Mouse (Mus musculus) liver, adult 2 months (tissue): ENCODE results near the gene Abtb1. TPM values are rescaled to one million over a fixed set of nuclear protein-coding genes. Genes with fewer than 3 reads are reported as not detected.

ENCODE experiments used
- DNase-seq: peaks from one replicate; pipeline ENCODE4 v3.0.0-alpha.2; 2011; ENCODE audit warnings: low read depth, low spot score; ENCODE audit errors: extremely low read depth
- H3K27ac ChIP-seq: fragments of 200-500 bp; replicated peaks from 2 replicates; pipeline ENCODE4 v1.5.1; 2012; ENCODE audit warnings: low read depth, mild to moderate bottlenecking, control low read depth, inconsistent platforms, low read length; ENCODE audit not compliant: insufficient read depth
- H3K27me3 ChIP-seq: fragments of 200-500 bp; 2 replicates; pipeline ENCODE4 v1.6.1; 2012; ENCODE audit warnings: mild to moderate bottlenecking, moderate library complexity, low read length, inconsistent platforms; ENCODE audit not compliant: control insufficient read depth, insufficient read depth
- H3K36me3 ChIP-seq: fragments of 200-500 bp; 2 replicates; pipeline ENCODE4 v1.6.1; 2012; ENCODE audit warnings: low read length, inconsistent platforms; ENCODE audit not compliant: control insufficient read depth, insufficient read depth
- H3K4me1 ChIP-seq: fragments of 200-500 bp; 2 replicates; pipeline ENCODE4 v1.6.1; 2011; ENCODE audit warnings: low read length; ENCODE audit not compliant: control insufficient read depth, insufficient read depth
- H3K4me3 ChIP-seq: fragments of 200-500 bp; 2 replicates; pipeline ENCODE4 v1.5.1; 2011; ENCODE audit warnings: low read depth, mild to moderate bottlenecking, control low read depth, low read length, moderate library complexity; ENCODE audit not compliant: insufficient read depth
- H3K79me2 ChIP-seq: fragments of 200-500 bp; 2 replicates; pipeline ENCODE4 v1.6.1; 2012; ENCODE audit warnings: inconsistent platforms, mild to moderate bottlenecking, low read length, moderate library complexity; ENCODE audit not compliant: control insufficient read depth, insufficient read depth
- H3K9ac ChIP-seq: fragments of 200-500 bp; 2 replicates; pipeline ENCODE4 v1.6.1; 2012; ENCODE audit warnings: low read depth, mild to moderate bottlenecking, control low read depth, inconsistent platforms, low read length
- CTCF ChIP-seq: fragments of 200-500 bp; IDR thresholded peaks from 2 replicates; pipeline ENCODE4 v1.5.1; 2011; ENCODE audit warnings: low read depth, low read length, control low read depth
- POLR2A ChIP-seq: fragments of 200-500 bp; IDR thresholded peaks from 2 replicates; pipeline ENCODE4 v1.6.1; 2011; ENCODE audit warnings: low read length, control low read depth; ENCODE audit not compliant: insufficient read depth; ENCODE audit errors: extremely low read depth
- WGBS: fragments of 180-500 bp; shearing (Covaris S2); methylation state at CpG from one replicate; pipeline ENCODE4 v1.1.7; 2018; 5-methylcytosine and 5-hydroxymethylcytosine counted together
- polyA plus RNA-seq: library from polyadenylated mRNA; depleted of rRNA; stranded (reverse); fragments of >200 nt; gene quantifications from 2 replicates; pipeline ENCODE4 v1.2.3, GENCODE M21; 2012
- total RNA-seq: library from RNA; depleted of rRNA; stranded (reverse); fragments of >200 nt; gene quantifications from 2 replicates; pipeline ENCODE4 v1.2.3, GENCODE M21; 2014

Abtb1 gene
- total and polyA plus RNA-seq, 2 experiments, result 28.2 to 60.0 TPM

DNA sequence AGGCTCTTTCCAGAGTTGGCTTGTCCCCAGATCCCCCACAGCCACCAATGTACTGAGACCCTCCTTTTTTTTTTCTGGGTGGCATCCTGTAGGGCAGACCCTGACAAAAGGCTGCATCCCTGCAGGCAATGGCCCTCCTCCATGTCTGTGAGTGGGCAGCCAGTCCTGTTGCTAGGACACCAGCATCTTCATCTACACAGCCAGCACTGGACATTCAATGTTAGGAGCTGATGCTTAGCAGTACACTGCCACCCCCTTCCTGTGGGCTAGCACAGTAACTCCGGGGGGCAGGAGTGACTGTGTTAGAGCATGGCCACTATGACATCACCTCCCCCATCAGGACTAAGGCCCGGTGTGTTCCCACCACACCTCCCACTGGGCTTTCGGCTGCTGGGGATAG, 26.7 kb downstream of the Abtb1 start:
- peaks cover 24% of the 10 kb centered on the region for H3K36me3 ChIP-seq

DNA sequence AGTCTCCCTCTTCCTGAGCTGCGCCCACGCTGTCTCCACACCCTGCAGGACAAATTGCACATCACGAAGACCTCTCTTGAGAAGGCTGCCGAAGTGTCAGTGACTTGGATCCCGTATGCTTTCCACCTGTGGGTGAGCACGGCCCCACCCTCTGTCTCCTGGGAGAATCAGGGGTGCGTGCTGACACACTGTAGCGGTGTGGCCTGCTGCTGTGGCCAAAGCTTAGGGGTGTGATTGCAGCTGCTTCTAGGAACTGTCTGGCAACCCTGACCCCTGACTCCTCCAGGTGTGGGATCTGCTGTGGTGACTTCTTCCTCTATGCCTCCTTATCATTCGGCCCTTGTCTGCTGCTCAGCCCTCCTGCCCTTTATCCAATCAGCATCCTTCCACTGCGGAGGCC, 28.0 kb downstream of the Abtb1 start:
- H3K9ac ChIP-seq, result no peak overlapping the region
- H3K79me2 ChIP-seq, result no peaks in the 10 kb centered on the region
- WGBS, result 92% methylated on average over 10 of the region's 10 CpGs
- no peaks in the 10 kb centered on the region for H3K4me1 ChIP-seq
- no peaks in the 10 kb centered on the region for H3K27me3 ChIP-seq
- no peak for DNase-seq
- no peak overlapping the region for H3K27ac ChIP-seq
- TF ChIP-seq CTCF (no peak), POLR2A (no peak)
- H3K4me3 ChIP-seq, result no peak overlapping the region
- H3K36me3 ChIP-seq, result peaks cover 28% of the 10 kb centered on the region; the same call in 1 of the 2 replicates

More for the DNA sequence above, 26.7 kb downstream of the Abtb1 start:
- DNase-seq, result no peak
- Histone ChIP-seq H3K27ac (no peak overlapping the region), H3K9ac (no peak overlapping the region), H3K27me3 (no peaks in the 10 kb centered on the region), H3K4me1 (no peaks in the 10 kb centered on the region), H3K4me3 (no peak overlapping the region), H3K79me2 (no peaks in the 10 kb centered on the region)
- 89% methylated on average over 3 of the region's 3 CpGs for WGBS
- no peak for TF ChIP-seq CTCF
- TF ChIP-seq POLR2A, result no peak

DNA sequence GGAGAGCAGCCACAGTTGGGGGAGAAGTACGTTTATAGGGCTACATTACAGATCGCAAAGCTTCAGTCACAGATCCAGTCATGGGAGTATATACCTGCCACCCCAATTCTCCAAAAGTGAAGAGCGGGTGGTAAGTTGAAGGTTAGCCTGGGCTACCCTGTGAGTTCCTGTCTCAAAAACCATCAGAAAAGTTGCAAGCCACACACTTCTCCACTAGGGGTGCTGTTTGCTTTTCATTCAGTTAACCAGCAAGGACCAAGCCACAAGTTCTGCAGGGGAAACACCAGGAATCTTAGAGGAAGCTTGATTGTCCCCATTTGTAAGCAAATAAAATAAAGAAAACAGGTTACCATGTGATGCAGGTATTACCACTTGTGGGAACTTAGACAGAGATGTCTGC, 28.9 kb downstream of the Abtb1 start:
- DNase-seq, result peak; percentile 40
- Histone ChIP-seq H3K4me1 (no peaks in the 10 kb centered on the region), H3K9ac (no peak overlapping the region), H3K4me3 (no peak overlapping the region), H3K27me3 (no peaks in the 10 kb centered on the region), H3K27ac (no peak overlapping the region), H3K36me3 (peaks cover 29% of the 10 kb centered on the region; the same call in 1 of the 2 replicates), H3K79me2 (no peaks in the 10 kb centered on the region)
- TF ChIP-seq POLR2A (no peak), CTCF (no peak; the same call in 1 of the 2 replicates)
- WGBS, result 84% methylated on average over 3 of the region's 3 CpGs

DNA sequence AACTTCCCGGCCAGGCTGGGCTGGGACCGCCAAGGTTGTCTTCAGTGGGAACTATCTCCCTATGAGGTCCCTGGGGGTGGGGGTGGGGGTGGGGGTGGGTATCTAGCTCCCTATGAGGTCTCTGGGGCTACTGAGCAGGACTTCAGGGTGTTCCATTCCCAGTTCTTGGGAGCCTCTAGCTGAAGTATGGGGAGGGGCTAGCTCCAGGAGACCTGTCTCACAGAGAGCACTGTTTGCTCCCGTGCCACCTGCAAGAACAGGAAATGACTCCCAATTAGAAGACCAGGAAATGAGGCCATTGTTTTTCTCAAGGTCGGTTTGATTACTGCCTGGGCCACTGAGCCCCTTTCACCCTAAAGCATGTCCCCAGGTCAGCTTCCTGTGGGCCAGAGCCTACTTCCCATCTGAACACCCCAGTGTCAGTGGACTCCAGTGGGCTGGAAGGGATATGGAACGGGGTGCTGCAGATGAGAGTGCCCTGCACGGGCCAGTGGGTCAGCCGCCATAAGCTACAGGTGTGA, 29.8 kb downstream of the Abtb1 start:
- Histone ChIP-seq H3K4me1 (no peaks in the 10 kb centered on the region), H3K79me2 (no peaks in the 10 kb centered on the region), H3K9ac (no peak overlapping the region), H3K36me3 (peaks cover 26% of the 10 kb centered on the region; the same call in 1 of the 2 replicates), H3K27ac (no peak overlapping the region), H3K4me3 (no peak overlapping the region), H3K27me3 (no peaks in the 10 kb centered on the region)
- DNase-seq, result no peak
- WGBS, result 67% methylated on average over 7 of the region's 7 CpGs
- no peak for TF ChIP-seq CTCF

DNA sequence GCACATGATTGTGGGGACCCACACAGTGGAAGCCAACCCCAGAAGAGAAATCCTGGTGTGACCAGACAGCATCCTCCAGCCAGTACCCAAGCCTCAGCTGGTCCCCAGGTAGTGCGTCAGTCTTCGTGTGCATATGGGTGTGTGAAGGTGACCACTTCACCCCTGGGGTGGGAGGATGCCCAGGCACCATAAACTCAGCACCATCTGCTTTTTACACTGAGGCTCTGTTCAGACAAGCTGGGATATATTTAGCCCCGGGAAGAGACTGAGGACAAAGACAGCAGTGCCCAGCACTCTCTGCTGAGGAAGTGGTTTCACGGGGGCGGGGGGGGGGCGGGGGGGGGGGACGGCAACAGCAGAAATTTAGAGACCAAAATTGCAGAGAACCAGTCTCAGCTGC, 30.4 kb downstream of the Abtb1 start:
- Histone ChIP-seq H3K4me3 (no peak overlapping the region), H3K27ac (no peak overlapping the region), H3K9ac (no peak overlapping the region), H3K36me3 (peaks cover 26% of the 10 kb centered on the region; the same call in 1 of the 2 replicates), H3K4me1 (no peaks in the 10 kb centered on the region), H3K27me3 (no peaks in the 10 kb centered on the region), H3K79me2 (no peaks in the 10 kb centered on the region)
- TF ChIP-seq POLR2A (no peak), CTCF (no peak)
- no peak for DNase-seq
- WGBS, result 55% methylated on average over 7 of the region's 7 CpGs

DNA sequence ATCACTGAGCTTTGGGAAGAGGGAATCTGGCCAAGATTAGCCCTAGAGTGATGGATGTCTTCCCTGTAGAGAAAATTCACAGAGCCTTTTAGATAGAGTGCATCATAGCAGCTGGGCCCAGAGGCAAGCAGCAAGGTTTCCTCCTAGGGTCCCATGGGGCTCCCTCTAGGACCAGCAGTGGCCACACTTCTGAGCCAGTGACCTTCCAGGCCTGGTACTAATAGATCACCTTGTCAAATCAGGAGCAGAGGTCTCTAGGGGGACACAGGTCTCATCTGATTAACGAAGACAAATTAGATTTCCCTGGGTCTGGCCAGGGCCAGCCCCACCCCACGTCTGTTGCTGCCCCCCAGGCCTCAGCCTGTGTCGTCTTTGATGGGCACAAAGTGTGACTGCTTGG, 31.5 kb downstream of the Abtb1 start:
- H3K27me3 ChIP-seq, result no peaks in the 10 kb centered on the region
- no peak overlapping the region for H3K9ac ChIP-seq
- H3K36me3 ChIP-seq, result peaks cover 26% of the 10 kb centered on the region; the same call in 1 of the 2 replicates
- H3K79me2 ChIP-seq, result no peaks in the 10 kb centered on the region
- H3K4me3 ChIP-seq, result no peak overlapping the region
- no peak for TF ChIP-seq POLR2A
- TF ChIP-seq CTCF, result no peak
- DNase-seq, result no peak
- WGBS, result 91% methylated on average over 3 of the region's 3 CpGs
- H3K4me1 ChIP-seq, result no peaks in the 10 kb centered on the region
- no peak overlapping the region for H3K27ac ChIP-seq
